Mouse (Mus musculus): ENCODE data around the gene Dgkh.

DNA sequence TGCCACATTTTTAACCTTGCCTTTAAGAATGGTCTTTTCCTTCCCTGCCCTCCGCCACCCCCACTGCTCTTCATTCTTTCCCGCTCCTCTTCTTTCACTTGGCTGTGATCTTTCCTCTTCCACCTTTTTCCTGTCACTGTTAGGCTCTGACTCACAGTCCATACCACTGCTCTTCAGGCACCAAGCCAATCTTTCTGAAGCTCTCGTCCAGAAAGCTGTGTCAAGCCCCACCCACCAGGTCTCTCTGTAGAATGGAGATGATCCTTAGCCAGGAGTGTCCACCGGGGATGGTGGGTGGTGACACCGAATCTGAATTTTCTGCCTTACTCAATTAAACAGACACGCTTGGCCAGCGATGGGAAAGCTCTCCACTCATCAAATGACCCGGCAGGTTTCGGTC is 58.0 kb downstream of the Dgkh start:
- TF ChIP-seq CTCF (IDR thresholded peaks at IDR 0.05; ENCODE audit: control insufficient read depth, insufficient read depth, low read length), result no peak
- TF ChIP-seq POLR2A (IDR thresholded peaks at IDR 0.05; ENCODE audit: borderline replicate concordance, control insufficient read depth, low read depth, low read length), result no peak
